Mouse (Mus musculus) kidney, postnatal 0 days (tissue): ENCODE measurements around the gene Enthd1. TPM values are rescaled to one million over a fixed set of nuclear protein-coding genes. Genes with fewer than 3 reads are reported as not detected.

Experiments used
- ATAC-seq: fragments of 200-750 bp; cut with Nextera tagmentation; replicated peaks from 2 replicates; pipeline ENCODE4 v1.8.0; 2017; ENCODE audit warnings: low read depth, moderate number of reproducible peaks, moderate TSS enrichment, moderate library complexity; ENCODE audit not compliant: low FRiP score
- DNase-seq: peaks from one replicate; pipeline ENCODE4 v3.0.0-alpha.2; 2016; ENCODE audit warnings: low spot score
- H3K27ac ChIP-seq: fragments of 300-500 bp; sonication (generic); 2 replicates; pipeline ENCODE4 v1.5.1; 2014; ENCODE audit warnings: mild to moderate bottlenecking
- H3K27me3 ChIP-seq: fragments of 300-500 bp; sonication (generic); 2 replicates; pipeline ENCODE4 v1.6.1; 2014; ENCODE audit warnings: low read length, mixed read lengths; ENCODE audit not compliant: insufficient read depth
- H3K36me3 ChIP-seq: fragments of 300-500 bp; sonication (generic); 2 replicates; pipeline ENCODE4 v1.6.1; 2014; ENCODE audit warnings: low read length, mixed read lengths; ENCODE audit not compliant: insufficient read depth
- H3K4me1 ChIP-seq: fragments of 300-500 bp; sonication (generic); replicated peaks from 2 replicates; pipeline ENCODE4 v1.6.1; 2014; ENCODE audit warnings: antibody characterized with exemption, low read length, mixed read lengths; ENCODE audit not compliant: insufficient read depth
- H3K4me2 ChIP-seq: fragments of 300-500 bp; sonication (generic); 2 replicates; pipeline ENCODE4 v1.6.1; 2014; ENCODE audit warnings: mild to moderate bottlenecking, low read length, moderate library complexity, mixed read lengths
- H3K4me3 ChIP-seq: fragments of 300-500 bp; sonication (generic); replicated peaks from 2 replicates; pipeline ENCODE4 v1.5.1; 2014; ENCODE audit warnings: low read depth, low read length
- H3K9ac ChIP-seq: fragments of 300-500 bp; sonication (generic); 2 replicates; pipeline ENCODE4 v1.6.1; 2014; ENCODE audit warnings: low read depth, low read length
- H3K9me3 ChIP-seq: fragments of 300-500 bp; sonication (generic); replicated peaks from 2 replicates; pipeline ENCODE4 v1.6.1; 2016; ENCODE audit warnings: low read length, inconsistent platforms, mixed read lengths
- CTCF ChIP-seq: IDR thresholded peaks from 2 replicates; pipeline ENCODE4 v1.5.1; 2016; ENCODE audit warnings: antibody characterized with exemption, low read depth, mild to moderate bottlenecking, moderate library complexity
- WGBS: fragments of 180-500 bp; shearing (Covaris S2); extraction: QIAGEN DNeasy Blood & Tissue Kit; methylation state at CpG from one replicate; pipeline ENCODE4 v1.1.7; 2014; 5-methylcytosine and 5-hydroxymethylcytosine counted together
- polyA plus RNA-seq: library from polyadenylated mRNA; unstranded; fragments of >200 nt; fragmentation: Nextera tagmentation; extraction: Ambion mirVana; gene quantifications from 2 replicates; pipeline ENCODE4 v1.2.1, GENCODE M21; 2015

Enthd1 gene
- polyA plus RNA-seq, 1 experiment from 2014 or later = not detected

DNA sequence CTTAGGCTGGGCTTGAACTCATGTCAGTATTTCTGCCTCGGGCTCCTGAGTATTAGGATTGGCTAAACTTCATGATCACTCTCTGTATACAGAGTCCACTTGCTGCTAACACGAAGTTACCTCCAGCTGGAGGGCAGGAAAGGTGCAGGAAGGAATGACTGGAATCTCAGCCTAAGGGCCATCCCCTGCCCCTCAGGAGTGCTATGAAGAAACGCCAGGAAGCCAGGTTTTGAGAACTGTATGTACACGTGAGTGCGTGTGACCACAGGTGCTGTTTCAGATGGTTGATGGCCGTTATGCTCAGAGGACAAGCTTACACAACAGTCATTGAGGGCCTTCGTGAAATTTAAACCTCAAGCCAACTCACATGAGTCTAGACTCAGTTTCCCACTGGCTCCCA, 4.2 kb upstream of the Enthd1 start:
- Histone ChIP-seq H3K4me3 (no peak overlapping the region), H3K4me2 (no peak overlapping the region), H3K9me3 (no peaks in the 10 kb centered on the region), H3K36me3 (no peaks in the 10 kb centered on the region), H3K27me3 (no peaks in the 10 kb centered on the region), H3K9ac (no peak overlapping the region), H3K4me1 (no peaks in the 10 kb centered on the region), H3K27ac (no peak overlapping the region)
- ATAC-seq (no peak), DNase-seq (no peak)
- 67% methylated on average over 7 of the region's 7 CpGs for WGBS
- TF ChIP-seq CTCF = no peak

DNA sequence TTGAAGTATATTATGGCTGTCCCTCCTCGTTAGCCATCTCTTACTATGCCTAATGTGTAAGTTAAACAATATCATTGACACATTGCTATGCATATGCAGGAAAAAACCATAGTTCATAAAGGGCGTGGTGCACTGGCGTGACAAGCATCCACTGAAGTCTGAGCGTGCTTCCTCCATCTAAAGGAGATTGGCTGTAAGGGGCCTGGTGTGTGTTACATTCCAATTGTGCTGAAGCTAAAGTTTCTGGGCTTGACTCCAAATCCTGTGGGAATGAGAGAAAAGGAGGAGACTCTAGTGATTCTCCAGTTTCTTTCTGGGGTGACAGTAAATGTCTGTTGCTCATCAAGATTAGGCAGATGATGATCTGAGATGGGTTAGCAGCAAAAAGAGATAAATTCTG, 2.8 kb upstream of the Enthd1 start:
- H3K36me3 ChIP-seq = no peaks in the 10 kb centered on the region
- no peak overlapping the region for H3K4me3 ChIP-seq
- TF ChIP-seq CTCF = no peak
- no peak overlapping the region for H3K27ac ChIP-seq
- 65% methylated on average over 4 of the region's 4 CpGs for WGBS
- DNase-seq = peak; percentile 22
- H3K4me2 ChIP-seq = no peak overlapping the region
- no peak for ATAC-seq
- no peaks in the 10 kb centered on the region for H3K27me3 ChIP-seq
- H3K9me3 ChIP-seq = no peaks in the 10 kb centered on the region
- no peaks in the 10 kb centered on the region for H3K4me1 ChIP-seq
- H3K9ac ChIP-seq = no peak overlapping the region

DNA sequence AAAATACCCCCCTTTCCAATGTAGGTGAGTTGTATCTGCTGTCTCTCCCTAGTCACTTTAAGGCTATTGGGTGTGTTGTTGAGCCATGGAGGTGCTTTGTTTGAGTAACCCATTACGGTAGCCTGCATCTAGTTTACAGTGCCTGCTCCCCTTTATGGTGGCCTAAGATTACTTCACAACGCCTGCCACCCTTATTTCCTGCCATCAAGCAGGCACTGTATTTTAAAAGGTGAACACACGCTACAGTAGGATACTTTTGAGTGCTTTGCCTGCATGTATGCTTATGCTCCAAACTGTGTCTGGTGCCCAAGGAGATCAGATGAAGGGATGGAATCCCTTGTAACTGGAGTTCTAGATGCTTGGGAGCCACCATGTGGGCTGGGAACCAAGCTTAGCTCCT, 2.2 kb upstream of the Enthd1 start:
- no peak overlapping the region for H3K9ac ChIP-seq
- no peak for DNase-seq
- TF ChIP-seq CTCF = no peak
- H3K27ac ChIP-seq = no peak overlapping the region
- no peak for ATAC-seq
- no peak overlapping the region for H3K4me3 ChIP-seq
- no peaks in the 10 kb centered on the region for H3K27me3 ChIP-seq
- no peaks in the 10 kb centered on the region for H3K4me1 ChIP-seq
- H3K36me3 ChIP-seq = no peaks in the 10 kb centered on the region
- WGBS = 64% methylated on average over 3 of the region's 3 CpGs
- H3K9me3 ChIP-seq = no peaks in the 10 kb centered on the region
- H3K4me2 ChIP-seq = no peak overlapping the region

DNA sequence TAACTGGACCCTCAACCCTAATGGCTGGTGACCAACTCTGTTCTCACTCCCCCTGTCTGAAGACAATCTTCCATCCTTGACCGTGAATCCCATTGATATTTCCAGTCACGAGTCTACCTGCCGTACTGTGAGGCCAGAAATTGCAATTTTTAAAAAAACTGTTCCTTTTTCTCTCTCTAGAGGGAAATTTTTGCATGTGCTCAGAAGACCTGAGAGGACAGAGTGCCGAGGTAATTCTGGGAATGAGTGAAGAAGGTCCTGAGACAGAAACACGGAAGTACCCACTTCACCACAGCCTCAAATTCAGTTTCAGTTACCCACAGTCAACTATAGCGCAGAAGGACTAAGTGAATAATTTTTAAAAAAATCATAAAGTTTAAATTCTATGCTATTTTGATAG, 1.7 kb upstream of the Enthd1 start:
- no peaks in the 10 kb centered on the region for H3K4me1 ChIP-seq
- H3K27me3 ChIP-seq = no peaks in the 10 kb centered on the region
- ATAC-seq (no peak), DNase-seq (no peak)
- no peak overlapping the region for H3K27ac ChIP-seq
- no peak overlapping the region for H3K9ac ChIP-seq
- H3K4me2 ChIP-seq = no peak overlapping the region
- no peaks in the 10 kb centered on the region for H3K9me3 ChIP-seq
- no peaks in the 10 kb centered on the region for H3K36me3 ChIP-seq
- H3K4me3 ChIP-seq = no peak overlapping the region
- 91% methylated on average over 6 of the region's 6 CpGs for whole genome bisulfite sequencing
- no peak for TF ChIP-seq CTCF

DNA sequence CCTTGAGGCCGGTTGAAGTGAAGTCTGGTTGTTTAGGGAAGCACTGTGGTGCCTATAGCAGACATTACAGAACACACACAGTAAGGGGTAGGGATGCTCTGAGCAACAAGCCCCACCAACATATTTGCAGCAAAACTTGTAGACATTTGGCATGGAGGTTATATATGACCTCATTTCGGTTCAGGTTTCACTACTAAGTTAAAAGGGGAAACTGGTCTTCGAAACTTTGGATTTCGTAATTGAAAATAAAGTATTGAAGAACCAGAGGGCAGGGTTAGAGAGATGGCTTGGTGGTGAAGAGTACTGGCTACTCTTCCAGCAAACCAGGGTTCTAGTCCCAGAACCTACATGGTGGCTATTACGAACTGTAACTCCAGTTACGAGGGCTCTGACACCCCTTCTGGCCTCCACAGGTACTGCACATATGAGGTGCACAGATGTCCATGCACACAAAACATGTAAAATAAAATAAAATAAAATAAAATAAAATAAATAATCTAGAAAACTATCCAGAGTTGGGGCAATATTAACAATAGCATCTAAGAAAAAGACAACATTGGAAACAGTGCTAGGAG, 1.2 kb downstream of the Enthd1 start:
- TF ChIP-seq CTCF = peak; percentile 46; the same call in 1 of the 2 replicates
- no peak for DNase-seq

DNA sequence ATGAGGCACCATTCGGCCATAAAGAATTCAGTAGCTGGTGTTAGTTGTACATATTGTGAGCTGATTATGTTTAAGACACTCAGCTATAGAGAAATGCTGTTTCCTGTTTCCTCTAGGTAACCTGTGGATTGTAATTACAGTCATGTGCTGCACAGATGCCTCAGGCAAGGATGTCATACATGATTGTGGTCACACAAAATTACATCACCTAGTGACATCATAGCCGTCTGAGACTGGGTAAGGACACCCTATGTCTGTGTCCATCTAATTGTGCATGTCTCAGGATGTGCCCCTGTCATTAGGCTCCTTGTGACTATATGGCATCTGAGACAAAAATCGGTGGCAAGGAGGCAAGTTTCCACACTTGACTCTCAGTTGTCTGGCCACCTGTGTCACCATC, 2.5 kb downstream of the Enthd1 start:
- Histone ChIP-seq H3K4me3 (no peak overlapping the region), H3K4me2 (no peak overlapping the region), H3K4me1 (no peaks in the 10 kb centered on the region), H3K27ac (no peak overlapping the region), H3K9ac (no peak overlapping the region), H3K27me3 (no peaks in the 10 kb centered on the region), H3K36me3 (no peaks in the 10 kb centered on the region), H3K9me3 (no peaks in the 10 kb centered on the region)
- no peak for ATAC-seq
- no peak for DNase-seq
- no peak for TF ChIP-seq CTCF
- 80% methylated on average over 3 of the region's 3 CpGs for WGBS

More for the DNA sequence above, 1.2 kb downstream of the Enthd1 start:
- Histone ChIP-seq H3K27me3 (no peaks in the 10 kb centered on the region), H3K27ac (no peak overlapping the region), H3K4me3 (no peak overlapping the region), H3K4me2 (no peak overlapping the region), H3K4me1 (no peaks in the 10 kb centered on the region), H3K9me3 (no peaks in the 10 kb centered on the region), H3K9ac (no peak overlapping the region), H3K36me3 (no peaks in the 10 kb centered on the region)
- no peak for ATAC-seq
- WGBS = 87% methylated on average over 6 of the region's 6 CpGs
